Mouse (Mus musculus) testis, adult 2 months (tissue): Measurements from ENCODE around the gene Ezh1. TPM values are rescaled to one million over a fixed set of nuclear protein-coding genes. Genes with fewer than 3 reads are reported as not detected.

Source experiments
- H3K27ac ChIP-seq: fragments of 200-500 bp; 2 replicates; pipeline ENCODE4 v1.5.1; 2012; ENCODE audit warnings: low read depth, low read length; ENCODE audit not compliant: control insufficient read depth, insufficient read depth
- H3K27me3 ChIP-seq: fragments of 200-500 bp; 2 replicates; pipeline ENCODE4 v1.6.1; 2012; ENCODE audit warnings: mild to moderate bottlenecking, low read length, moderate library complexity; ENCODE audit not compliant: control insufficient read depth, insufficient read depth
- H3K36me3 ChIP-seq: fragments of 200-500 bp; 2 replicates; pipeline ENCODE4 v1.6.1; 2012; ENCODE audit warnings: mild to moderate bottlenecking, low read length; ENCODE audit not compliant: control insufficient read depth, insufficient read depth
- H3K4me1 ChIP-seq: fragments of 200-500 bp; 2 replicates; pipeline ENCODE4 v1.6.1; 2012; ENCODE audit warnings: low read length; ENCODE audit not compliant: control insufficient read depth, insufficient read depth
- H3K4me3 ChIP-seq: fragments of 200-500 bp; 2 replicates; pipeline ENCODE4 v1.5.1; 2012; ENCODE audit warnings: low read depth, mild to moderate bottlenecking, low read length, moderate library complexity, mixed read lengths; ENCODE audit not compliant: control insufficient read depth
- CTCF ChIP-seq: fragments of 200-500 bp; IDR thresholded peaks from 2 replicates; pipeline ENCODE4 v1.5.1; 2012; ENCODE audit warnings: low read depth, mild to moderate bottlenecking, inconsistent platforms, low read length, moderate library complexity; ENCODE audit not compliant: control insufficient read depth, insufficient read depth, insufficient replicate concordance
- POLR2A ChIP-seq: fragments of 200-500 bp; IDR thresholded peaks from 2 replicates; pipeline ENCODE4 v1.6.1; 2012; ENCODE audit warnings: low read depth, mild to moderate bottlenecking, inconsistent platforms, low read length, moderate library complexity; ENCODE audit not compliant: control insufficient read depth
- polyA plus RNA-seq: library from polyadenylated mRNA; depleted of rRNA; stranded (reverse); fragments of >200 nt; gene quantifications from 2 replicates; pipeline ENCODE4 v1.2.3, GENCODE M21; 2012

Ezh1 gene
- polyA plus RNA-seq, 1 experiment: 14.3 TPM

DNA sequence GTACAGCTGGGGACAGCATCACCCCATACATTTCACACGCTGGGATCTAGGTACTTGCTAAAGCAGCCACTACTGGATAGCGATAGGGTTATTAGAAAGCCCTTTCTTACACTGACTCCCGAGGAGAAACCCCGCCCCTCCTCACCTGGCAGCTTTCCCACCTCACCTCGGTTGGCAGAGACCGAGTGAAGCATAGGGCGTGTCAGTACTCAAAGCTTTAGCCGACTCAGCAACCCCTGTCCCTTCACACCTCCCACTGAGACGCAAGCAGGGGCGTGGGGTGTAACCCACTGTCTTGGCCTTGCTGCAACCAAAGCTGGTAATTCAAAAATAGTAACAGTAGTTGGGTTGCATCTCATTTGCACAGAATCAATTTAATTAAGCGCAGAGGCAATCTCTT lies 53.2 kb downstream of the Ezh1 start:
- Histone ChIP-seq H3K36me3 (no peaks in the 10 kb centered on the region), H3K27ac (no peak overlapping the region), H3K4me1 (peaks cover 27% of the 10 kb centered on the region), H3K4me3 (no peak overlapping the region), H3K27me3 (peaks cover 2% of the 10 kb centered on the region; the same call in 1 of the 2 replicates)
- no peak for TF ChIP-seq POLR2A
- no peak for TF ChIP-seq CTCF

DNA sequence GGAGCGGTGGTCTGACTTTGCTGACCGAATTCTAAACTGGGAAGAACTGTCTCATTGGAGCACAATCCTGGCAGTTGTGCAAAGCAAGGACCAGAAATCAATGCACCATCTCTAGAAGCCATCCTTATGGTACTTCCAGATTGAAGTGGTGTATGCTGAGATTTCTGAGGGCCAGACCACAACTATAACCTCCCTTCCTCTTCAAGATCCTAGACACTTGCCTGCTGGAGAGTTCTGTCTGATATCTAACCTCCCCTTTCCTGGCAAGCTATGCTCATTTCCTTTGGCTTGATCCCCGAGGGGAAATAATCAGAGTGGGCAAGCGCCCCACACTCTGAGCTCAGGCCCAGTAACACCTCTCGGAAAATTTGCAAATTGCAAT lies 53.8 kb downstream of the Ezh1 start:
- Histone ChIP-seq H3K4me1 (peaks cover 27% of the 10 kb centered on the region), H3K27ac (no peak overlapping the region; the same call in 1 of the 2 replicates), H3K36me3 (no peaks in the 10 kb centered on the region), H3K27me3 (peaks cover 2% of the 10 kb centered on the region; the same call in 1 of the 2 replicates), H3K4me3 (no peak overlapping the region; the same call in 1 of the 2 replicates)
- TF ChIP-seq CTCF (no peak), POLR2A (no peak)

DNA sequence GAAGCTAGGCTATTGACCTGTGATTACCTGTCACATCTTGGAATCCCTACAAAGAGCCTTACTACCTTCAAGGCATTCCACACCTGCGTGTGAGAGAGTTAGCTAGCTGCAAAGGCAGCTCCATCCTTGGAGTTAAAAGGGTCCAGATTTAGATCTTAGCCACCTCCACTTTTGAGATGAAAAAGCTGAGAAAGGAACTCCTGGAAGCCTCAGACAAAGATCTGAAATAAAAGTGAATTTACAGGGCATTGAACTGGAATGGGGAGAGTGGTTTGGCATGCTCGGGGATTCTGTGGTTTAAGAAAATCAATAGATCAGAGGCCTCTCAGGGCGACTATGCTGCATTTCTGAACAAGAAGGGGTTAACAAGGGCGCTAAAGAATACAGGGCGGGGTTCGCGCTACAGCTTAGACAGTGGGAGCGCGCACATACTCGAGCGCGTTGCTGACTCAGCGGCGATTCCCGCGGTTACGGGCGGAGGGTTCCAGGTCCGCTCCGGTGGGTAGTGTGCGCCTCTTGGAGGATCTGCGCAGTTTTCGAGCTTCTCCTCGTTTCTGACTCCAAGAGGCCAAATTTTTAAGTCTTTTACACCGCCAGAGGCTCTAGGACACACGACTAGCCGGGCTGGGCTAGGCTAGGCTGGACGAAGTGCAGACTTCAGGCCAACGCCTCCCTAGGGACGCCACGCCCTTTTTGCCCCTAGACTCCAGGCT lies 54.4 kb downstream of the Ezh1 start:
- TF ChIP-seq POLR2A (no peak), CTCF (no peak)
- Histone ChIP-seq H3K27me3 (peaks cover 2% of the 10 kb centered on the region; the same call in 1 of the 2 replicates), H3K36me3 (no peaks in the 10 kb centered on the region), H3K4me3 (peak overlapping the region; percentile 67), H3K4me1 (peaks cover 27% of the 10 kb centered on the region), H3K27ac (peak overlapping the region; percentile 52)

DNA sequence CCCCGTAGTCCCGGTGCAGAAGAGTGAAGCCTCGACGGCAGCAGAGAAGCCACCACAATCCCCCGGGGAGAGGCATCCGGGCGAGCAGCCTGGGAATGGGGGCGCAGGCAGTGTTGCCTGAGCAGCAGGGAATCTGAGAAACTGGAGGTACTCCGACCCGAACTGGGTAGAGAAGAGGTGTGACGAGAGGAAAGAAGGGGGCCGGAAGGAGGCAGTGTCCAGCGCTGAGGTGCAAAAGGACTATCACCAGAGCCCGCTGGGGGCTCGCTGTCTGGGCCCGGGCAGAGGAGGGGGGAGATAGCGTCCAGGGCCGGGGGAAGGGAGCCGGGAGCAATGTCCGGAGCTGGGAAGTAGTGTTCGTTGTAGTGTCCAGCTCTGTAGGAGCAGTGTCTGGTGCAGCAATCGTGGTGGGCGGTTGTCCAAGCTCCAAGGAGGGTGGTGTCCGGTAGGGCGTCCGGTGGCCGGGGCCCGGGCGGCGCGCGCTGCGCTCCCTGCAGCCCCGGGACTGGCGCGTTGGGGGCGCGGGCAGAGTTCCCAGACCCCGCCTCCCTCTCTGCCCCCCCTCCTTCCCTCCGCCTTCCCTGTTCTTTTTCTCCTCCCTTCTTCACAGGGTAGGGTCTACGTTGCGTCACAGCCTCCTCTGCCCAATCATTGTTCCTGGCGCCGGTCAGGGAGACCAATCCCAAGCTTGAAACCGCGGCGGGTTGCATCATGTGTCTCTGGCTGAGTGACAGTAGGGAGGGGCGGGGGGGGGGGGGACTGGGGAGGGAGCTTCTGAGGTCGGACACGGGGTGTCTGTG lies 55.3 kb downstream of the Ezh1 start, which contains the start of gene Plekhh3:
Gene Plekhh3 (minus strand): TSS at position 541 of the 800 bp plus-strand sequence.
- H3K36me3 ChIP-seq: no peaks in the 10 kb centered on the region
- peak within 1 kb of the TSS; percentile 52 for H3K27ac ChIP-seq
- TF ChIP-seq POLR2A (no peak; the same call in 1 of the 2 replicates), CTCF (no peak)
- peaks cover 24% of the 10 kb centered on the region for H3K4me1 ChIP-seq
- peaks cover 2% of the 10 kb centered on the region; the same call in 1 of the 2 replicates for H3K27me3 ChIP-seq
- peak within 1 kb of the TSS; percentile 83 for H3K4me3 ChIP-seq

DNA sequence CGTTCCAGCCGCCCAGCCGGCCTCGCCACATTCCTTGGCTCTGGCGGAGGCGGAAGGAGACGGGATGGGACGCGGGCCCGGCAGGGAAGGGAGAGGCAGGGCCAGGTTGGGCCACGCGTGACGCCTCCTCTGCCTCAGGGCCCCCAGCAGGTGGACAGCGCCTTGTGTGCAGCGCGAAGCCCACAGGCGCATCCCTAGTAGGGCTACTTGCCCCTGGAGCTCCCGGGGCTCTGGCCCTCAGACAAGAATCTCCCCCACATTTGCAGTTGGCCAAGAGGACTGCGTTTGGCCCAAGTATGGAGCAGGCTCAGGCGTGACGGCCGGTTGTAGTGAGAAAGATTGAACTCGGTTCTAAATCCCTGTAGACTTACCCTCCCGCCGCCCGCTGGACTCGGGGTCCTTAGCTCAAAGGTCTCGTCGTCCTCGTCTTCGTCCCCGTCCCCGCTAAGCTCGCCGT lies 55.9 kb downstream of the Ezh1 start, which contains the start of gene Cntnap1:
Gene Cntnap1 (plus strand): TSS at position 170 of the 457 bp plus-strand sequence.
- Histone ChIP-seq H3K4me1 (peaks cover 21% of the 10 kb centered on the region), H3K27ac (peak within 1 kb of the TSS; percentile 41), H3K4me3 (peak within 1 kb of the TSS; percentile 83), H3K27me3 (peaks cover 2% of the 10 kb centered on the region; the same call in 1 of the 2 replicates), H3K36me3 (no peaks in the 10 kb centered on the region)
- TF ChIP-seq POLR2A: no peak
- TF ChIP-seq CTCF: no peak

DNA sequence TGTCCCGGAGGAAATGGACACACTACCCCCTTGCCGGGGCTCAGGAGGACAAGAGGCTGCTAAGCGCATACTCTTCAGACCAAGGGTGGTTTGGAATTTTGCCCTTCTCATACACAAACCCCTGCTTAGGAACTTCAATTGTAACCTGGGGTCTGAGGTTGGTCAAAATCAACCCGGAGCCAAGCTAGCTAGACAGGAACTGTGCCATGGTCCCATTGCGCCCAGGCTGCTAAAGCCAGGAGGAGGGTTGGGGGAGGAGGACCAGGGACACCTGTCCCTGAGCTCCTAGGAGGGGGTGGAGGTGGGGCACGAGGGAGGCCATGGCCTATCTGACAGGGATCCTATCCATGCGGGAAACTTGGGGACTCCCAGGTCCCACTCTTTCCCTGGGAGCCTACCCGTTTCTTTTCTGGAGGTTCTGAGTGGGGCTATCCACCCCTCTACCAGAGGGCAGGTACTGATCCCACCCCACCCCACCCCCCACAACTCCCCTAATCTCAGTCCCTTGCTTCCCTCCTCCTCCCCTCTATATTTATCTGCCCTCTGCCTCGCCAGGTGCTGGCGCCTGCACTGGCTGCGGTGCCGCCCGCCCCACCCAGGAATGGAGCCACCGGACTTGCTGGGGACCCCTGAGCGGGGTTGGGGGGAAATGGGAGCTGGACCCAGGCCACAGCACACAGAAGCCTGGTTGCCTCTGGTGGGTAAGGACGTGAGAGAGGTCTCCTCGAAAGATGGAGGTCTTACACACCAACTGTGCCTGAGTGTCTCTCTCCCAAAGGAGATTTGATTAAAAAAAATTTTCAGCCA lies 56.8 kb downstream of the Ezh1 start:
- no peak overlapping the region for H3K27ac ChIP-seq
- peaks cover 21% of the 10 kb centered on the region for H3K4me1 ChIP-seq
- peaks cover 4% of the 10 kb centered on the region for H3K27me3 ChIP-seq
- no peak for TF ChIP-seq CTCF
- no peak for TF ChIP-seq POLR2A
- no peaks in the 10 kb centered on the region for H3K36me3 ChIP-seq
- peak overlapping the region; percentile 83 for H3K4me3 ChIP-seq
